Mouse (Mus musculus) granulocyte monocyte progenitor cell, adult 5-6 weeks (primary cell): ENCODE measurements at regions not wholly inside any gene's neighbourhood (a gene's known extent, or its start where the extent isn't known, plus 50 kb on each side); places are given as distances from the start of the nearest gene placed in this dataset.
"Not testable (repeated sequence)": the region's sequence is repeated elsewhere in the genome, so short reads cannot be mapped to it uniquely, and the experiment has no call there.

Experiments
- ATAC-seq: replicated peaks from 2 replicates; pipeline ENCODE4 v1.8.0; 2016; ENCODE audit warnings: mild to moderate bottlenecking, moderate TSS enrichment, inconsistent platforms; ENCODE audit not compliant: poor library complexity, severe bottlenecking

DNA sequence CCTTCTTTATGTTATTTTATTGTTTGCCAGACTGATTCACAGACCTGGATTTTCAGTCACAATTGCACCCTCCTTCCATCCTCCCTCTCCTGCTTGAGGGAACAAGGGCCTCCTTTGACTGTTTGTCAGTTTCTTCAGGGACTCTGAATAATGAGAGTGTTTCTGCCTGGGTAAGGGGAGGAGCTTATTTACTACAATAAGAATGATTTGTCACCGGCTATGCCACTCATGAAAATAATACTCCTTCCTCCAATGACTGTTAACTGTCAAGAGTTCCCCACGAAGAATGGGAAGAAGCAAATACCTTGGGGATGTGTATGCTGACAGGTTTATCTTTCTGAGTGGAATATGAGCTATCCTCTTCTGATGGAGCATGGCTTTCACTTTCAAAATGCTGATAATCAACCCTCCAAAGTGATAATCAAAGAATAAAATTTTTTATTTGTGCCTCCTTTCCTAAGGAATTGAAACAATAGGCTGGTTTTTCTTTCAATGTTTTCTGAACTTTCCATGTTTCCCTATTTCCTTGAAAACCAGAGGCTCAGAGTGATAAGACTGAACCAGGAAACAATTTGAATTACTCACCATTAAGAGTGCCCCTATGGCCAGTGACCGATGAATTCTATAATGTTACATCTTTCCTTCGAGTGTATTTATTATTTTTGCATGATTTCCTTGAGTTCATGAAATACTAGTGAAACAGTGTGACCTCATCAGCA is 269.3 kb upstream of the Klf6 start:
- peak; percentile 83 for ATAC-seq

DNA sequence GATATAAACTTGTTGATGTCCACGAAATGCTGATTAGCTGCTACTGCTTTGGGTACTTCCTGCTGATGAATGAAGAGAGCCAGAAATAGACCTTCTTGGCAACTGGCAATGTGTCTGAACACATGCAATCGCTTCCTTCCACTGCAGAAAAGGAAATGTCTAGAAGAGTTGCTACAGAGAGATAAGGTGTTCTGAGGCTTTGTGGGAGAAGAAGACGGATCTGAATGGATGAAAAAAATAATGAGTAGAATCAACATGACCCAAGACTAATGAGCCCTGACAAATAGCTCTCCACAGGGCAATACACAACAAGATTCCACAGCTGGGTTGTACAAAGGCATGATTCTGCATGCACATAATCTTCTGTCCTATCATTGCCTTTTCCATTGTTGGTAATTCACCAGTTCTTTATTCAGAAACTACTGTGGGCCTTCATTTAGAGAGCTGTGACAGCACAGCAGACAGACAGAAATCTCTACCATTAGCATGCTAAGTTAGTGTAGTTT is 268.7 kb upstream of the Klf6 start:
- peak; percentile 94 for ATAC-seq

GRCm38 (mm10) chr13:5601648-5602047 is 259.6 kb upstream of the Klf6 start:
- ATAC-seq: no peak

- ATAC-seq: no peak
Measured at GRCm38 (mm10) chr13:5603905-5604596, 257.2 kb upstream of the Klf6 start.

- ATAC-seq: no peak
Measured at GRCm38 (mm10) chr13:5605418-5605817, 255.9 kb upstream of the Klf6 start.

DNA sequence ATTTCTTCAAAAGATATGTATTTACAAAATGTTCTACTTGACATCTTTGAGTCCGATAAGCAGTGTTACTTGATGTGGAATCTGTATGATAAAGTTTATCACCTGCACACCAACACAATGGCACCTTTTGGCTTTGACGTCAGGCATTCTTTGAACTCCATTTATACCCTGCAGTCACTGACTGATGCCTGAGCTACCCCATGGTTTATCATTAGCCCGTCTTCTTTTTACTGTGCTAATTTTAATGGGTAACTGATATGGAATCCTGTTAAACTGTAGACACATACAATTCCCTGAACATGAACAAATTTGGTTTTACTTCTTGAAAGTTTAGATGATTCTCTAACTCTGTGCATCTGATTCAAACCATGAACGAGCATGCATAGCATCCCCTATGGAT is 253.8 kb upstream of the Klf6 start:
- no peak for ATAC-seq

- ATAC-seq: peak; percentile 34
Measured at GRCm38 (mm10) chr13:5614186-5614737, 247.0 kb upstream of the Klf6 start.

GRCm38 (mm10) chr13:5614833-5615232 is 246.4 kb upstream of the Klf6 start:
- ATAC-seq: peak; percentile 92

- ATAC-seq: no peak
Measured at GRCm38 (mm10) chr13:5615327-5615726, 246.0 kb upstream of the Klf6 start.

DNA sequence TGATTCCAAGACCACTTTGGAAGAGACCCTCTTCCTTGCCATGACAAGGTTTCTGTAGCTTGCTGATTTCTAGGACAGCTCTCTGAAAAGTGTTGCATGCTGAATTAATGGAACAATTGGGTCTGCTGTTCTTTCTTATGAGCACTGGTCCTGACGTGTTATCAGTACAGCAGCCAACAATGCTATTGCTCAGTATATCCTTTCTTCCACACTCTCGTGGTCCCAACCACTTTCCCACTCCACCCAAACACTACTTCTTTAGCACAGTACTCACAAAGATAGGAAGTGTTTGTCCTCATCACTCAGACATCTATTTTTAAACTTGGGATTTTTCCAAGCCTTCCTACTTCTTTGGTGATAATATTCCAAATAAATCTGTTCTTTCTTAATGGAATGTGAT is 233.2 kb upstream of the Klf6 start:
- ATAC-seq: no peak

- ATAC-seq: 0 out of 2 replicates have a peak, but pooled peaks have one; percentile 20
Measured at GRCm38 (mm10) chr13:5634960-5635359, 226.3 kb upstream of the Klf6 start.

DNA sequence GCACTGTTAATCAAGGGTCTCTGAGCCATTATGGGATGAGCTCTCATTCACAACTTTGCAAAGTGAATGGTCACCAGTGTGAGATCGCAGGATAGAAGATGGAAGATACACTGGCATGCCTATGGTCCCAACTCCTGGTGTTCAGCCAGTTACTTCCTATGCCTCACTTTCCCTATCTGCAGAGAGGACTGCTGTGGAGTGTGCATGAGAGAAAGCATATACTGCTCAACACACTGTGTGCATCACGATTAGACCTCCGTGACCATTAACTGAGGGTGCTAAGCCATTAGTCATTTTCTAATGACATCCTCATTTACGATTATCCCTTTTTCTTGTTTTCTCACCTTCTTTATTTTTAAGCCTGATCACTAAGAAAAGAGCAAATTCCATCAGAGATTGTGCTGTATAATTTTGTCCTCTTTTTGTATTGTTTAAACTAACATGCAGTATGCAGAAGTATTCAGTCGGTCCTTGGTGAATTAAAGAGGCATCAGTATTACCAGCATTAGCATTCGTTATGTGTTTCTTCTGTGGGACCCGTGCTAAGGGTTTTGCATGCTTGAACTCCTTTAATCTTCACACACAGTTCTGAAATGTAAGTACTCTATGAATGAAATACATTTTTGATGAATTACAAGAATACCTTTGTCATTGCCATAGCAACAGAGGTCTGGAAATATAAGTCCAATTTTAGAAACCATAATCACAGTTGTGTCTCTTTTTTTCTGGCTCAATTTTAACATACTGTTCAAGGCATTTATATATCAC is 219.4 kb upstream of the Klf6 start:
- no peak for ATAC-seq

- no peak for ATAC-seq
Measured at GRCm38 (mm10) chr13:5648276-5648675, 213.0 kb upstream of the Klf6 start.

- no peak for ATAC-seq
Measured at GRCm38 (mm10) chr13:5657556-5657955, 203.7 kb upstream of the Klf6 start.

GRCm38 (mm10) chr13:5666235-5667007 is 194.9 kb upstream of the Klf6 start:
- ATAC-seq: no peak

- ATAC-seq: no peak
Measured at GRCm38 (mm10) chr13:5675668-5676067, 185.6 kb upstream of the Klf6 start.

DNA sequence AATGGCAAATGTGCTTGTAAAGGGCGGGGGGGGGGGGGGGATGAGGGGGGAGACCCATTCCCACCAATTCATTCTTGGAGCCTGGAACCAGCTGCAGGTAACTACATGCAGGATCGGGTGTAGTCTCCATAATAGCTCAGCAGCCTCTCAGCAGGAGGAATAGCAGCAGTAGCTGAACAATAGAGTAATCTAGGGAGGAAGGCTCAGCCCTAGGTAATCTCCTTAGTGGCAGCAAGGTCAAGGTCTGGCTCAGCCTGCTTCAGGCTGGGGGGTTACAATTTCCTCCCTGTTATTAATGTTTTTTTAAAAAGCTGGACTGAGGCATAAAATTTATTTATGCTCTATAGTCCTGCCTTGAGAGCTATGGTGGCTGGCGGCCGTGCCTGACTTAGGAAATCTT is 171.2 kb upstream of the Klf6 start:
- no peak for ATAC-seq

DNA sequence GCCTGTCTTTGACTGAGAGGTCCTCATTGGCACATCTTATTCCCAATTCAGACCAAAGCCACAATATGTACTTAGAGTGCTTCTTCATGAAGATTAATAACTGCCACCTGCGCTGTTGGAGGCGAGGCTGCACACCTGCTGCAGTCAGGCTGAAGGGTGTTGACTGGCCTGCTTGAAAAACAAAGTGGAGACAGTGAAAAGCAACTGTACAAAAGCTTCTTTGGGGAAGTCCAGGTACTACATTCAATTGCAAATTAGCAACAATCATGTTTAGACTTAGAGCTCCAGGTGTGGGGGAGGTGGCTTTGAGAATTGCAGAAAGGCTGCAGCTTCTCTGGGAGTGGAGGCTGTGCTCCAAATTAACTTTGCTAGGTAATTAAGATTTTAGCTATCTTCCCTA is 170.6 kb upstream of the Klf6 start:
- ATAC-seq: not testable (repeated sequence)

DNA sequence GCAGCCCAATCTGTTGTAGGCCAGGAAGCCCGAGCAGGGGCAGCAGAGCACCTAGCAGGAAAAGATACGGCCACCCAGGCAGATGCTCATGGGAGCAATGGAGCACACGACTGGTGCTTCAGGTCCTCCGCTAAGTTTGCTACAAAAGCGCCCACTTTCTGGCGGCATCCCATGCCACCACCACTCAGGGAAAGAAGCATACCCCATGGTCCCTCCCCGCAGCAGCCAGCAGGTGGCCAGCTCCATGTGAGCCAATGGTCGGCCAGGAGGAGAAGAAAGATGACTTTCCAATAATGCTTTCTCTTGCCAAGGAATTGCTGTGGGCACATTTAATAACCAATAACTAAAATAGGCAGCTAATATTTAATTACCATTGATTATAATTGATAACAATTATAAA is 166.7 kb upstream of the Klf6 start:
- no peak for ATAC-seq

DNA sequence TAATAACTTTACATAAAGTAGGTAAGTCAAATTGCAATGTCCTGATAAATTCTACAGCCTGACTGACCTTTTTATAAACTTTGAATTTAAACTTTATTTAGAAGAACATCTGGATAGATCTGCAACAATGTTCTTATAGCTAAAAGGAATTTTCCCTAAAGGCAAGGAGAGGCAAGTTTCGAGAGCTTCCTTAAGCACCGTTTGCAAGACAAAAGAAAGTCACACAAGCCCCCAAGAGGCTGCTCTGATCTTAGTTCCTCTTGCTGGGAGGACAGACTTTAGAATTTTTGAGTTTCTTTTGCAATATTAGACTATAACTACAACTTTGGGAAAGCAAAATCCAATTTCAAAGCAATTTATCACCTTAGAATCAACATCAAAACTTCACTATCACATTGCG is 165.7 kb upstream of the Klf6 start:
- ATAC-seq: not testable (repeated sequence)
